Mouse (Mus musculus) midbrain, embryonic 15.5 days (tissue): Measurements from ENCODE around the gene Slc25a36. TPM values are rescaled to one million over a fixed set of nuclear protein-coding genes. Genes with fewer than 3 reads are reported as not detected.

ENCODE experiments used
- ATAC-seq: fragments of 200-750 bp; cut with Nextera tagmentation; replicated peaks from 2 replicates; pipeline ENCODE4 v1.8.0; 2017; ENCODE audit warnings: moderate TSS enrichment
- H3K27ac ChIP-seq: fragments of 300-500 bp; sonication (generic); 2 replicates; pipeline ENCODE4 v1.5.1; 2015; ENCODE audit warnings: mild to moderate bottlenecking, inconsistent platforms
- H3K27me3 ChIP-seq: fragments of 300-500 bp; sonication (generic); replicated peaks from 2 replicates; pipeline ENCODE4 v1.6.1; 2015; ENCODE audit warnings: inconsistent platforms
- H3K36me3 ChIP-seq: fragments of 300-500 bp; sonication (generic); replicated peaks from 2 replicates; pipeline ENCODE4 v1.6.1; 2015; ENCODE audit warnings: inconsistent platforms
- H3K4me1 ChIP-seq: fragments of 300-500 bp; sonication (generic); 2 replicates; pipeline ENCODE4 v1.6.1; 2015; ENCODE audit warnings: inconsistent platforms
- H3K4me2 ChIP-seq: fragments of 300-500 bp; sonication (generic); 2 replicates; pipeline ENCODE4 v1.6.1; 2015; ENCODE audit warnings: inconsistent platforms, mild to moderate bottlenecking, moderate library complexity
- H3K4me3 ChIP-seq: fragments of 300-500 bp; sonication (generic); 2 replicates; pipeline ENCODE4 v1.5.1; 2015; ENCODE audit warnings: mild to moderate bottlenecking, inconsistent platforms
- H3K9ac ChIP-seq: fragments of 300-500 bp; sonication (generic); 2 replicates; pipeline ENCODE4 v1.6.1; 2015; ENCODE audit warnings: mild to moderate bottlenecking, inconsistent platforms
- H3K9me3 ChIP-seq: fragments of 300-500 bp; sonication (generic); 2 replicates; pipeline ENCODE4 v1.6.1; 2016; ENCODE audit warnings: inconsistent platforms
- WGBS: fragments of 180-500 bp; shearing (Covaris S2); methylation state at CpG from one replicate; pipeline ENCODE4 v1.1.7; 2015; ENCODE audit warnings: mixed read lengths; 5-methylcytosine and 5-hydroxymethylcytosine counted together
- polyA plus RNA-seq: library from polyadenylated mRNA; unstranded; fragments of >200 nt; fragmentation: Nextera tagmentation; extraction: Ambion mirVana; gene quantifications from 2 replicates; pipeline ENCODE4 v1.2.1, GENCODE M21; 2015

The Slc25a36 gene
- polyA plus RNA-seq, 1 experiment from 2014 or later = 76.7 TPM

DNA sequence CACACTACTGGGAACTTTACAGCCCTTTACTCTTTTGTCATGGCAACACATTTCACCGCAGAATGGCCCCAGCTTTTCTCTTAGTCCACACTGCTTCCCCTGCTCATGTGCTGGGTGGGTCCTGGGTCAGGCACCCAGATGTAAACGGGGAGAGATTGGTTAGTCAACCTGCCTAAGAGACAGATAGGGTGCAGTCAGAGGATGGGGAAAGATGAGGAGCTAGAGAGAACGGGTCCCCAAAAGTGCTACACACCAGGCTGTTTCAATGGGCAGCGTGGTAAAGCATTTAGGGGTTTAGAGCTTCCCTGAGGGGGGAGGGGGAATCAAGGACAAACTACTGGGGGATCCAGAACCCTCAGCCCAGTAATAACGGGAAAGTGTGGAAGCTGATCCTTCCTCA is 45.7 kb downstream of the Slc25a36 start:
- Histone ChIP-seq H3K4me3 (no peak overlapping the region), H3K9me3 (no peaks in the 10 kb centered on the region), H3K36me3 (no peaks in the 10 kb centered on the region), H3K27me3 (no peaks in the 10 kb centered on the region), H3K27ac (no peak overlapping the region), H3K4me2 (no peak overlapping the region), H3K9ac (no peak overlapping the region), H3K4me1 (0 out of 2 replicates have a peak, but pooled peaks cover 3% of the 10 kb centered on the region)
- no peak for ATAC-seq
- 66% methylated on average over 5 of the region's 5 CpGs for WGBS

GRCm38 (mm10) chr9:97064161-97064560 is 46.8 kb downstream of the Slc25a36 start:
- Histone ChIP-seq H3K4me1 (0 out of 2 replicates have a peak, but pooled peaks cover 3% of the 10 kb centered on the region), H3K36me3 (no peaks in the 10 kb centered on the region), H3K27ac (no peak overlapping the region), H3K9ac (no peak overlapping the region), H3K4me2 (no peak overlapping the region), H3K27me3 (no peaks in the 10 kb centered on the region), H3K9me3 (no peaks in the 10 kb centered on the region), H3K4me3 (no peak overlapping the region)
- no peak for ATAC-seq
- 89% methylated on average over 1 of the region's 1 CpGs for WGBS

DNA sequence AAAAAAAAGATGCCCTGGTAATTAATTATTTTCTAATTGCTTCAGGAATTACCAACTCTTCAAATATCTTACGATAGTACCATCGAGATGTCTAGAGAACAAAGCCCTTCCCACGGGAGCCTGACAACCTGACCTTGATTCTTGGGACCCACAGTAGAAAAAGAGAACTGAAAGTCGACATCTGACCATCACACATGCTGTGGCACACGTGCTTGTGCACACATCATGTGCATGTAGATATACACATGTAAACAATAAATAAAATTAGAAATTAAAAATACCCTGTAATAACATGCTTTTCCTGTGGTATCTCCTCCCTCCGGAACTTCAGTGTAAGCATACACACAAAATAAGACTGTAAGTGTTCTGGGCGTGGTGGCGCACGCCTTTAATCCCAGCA is 49.3 kb downstream of the Slc25a36 start:
- H3K27ac ChIP-seq = no peak overlapping the region
- no peak overlapping the region for H3K4me3 ChIP-seq
- H3K36me3 ChIP-seq = no peaks in the 10 kb centered on the region
- peaks cover 1% of the 10 kb centered on the region; the same call in 1 of the 2 replicates for H3K4me1 ChIP-seq
- ATAC-seq = no peak
- no peaks in the 10 kb centered on the region for H3K9me3 ChIP-seq
- no peak overlapping the region for H3K4me2 ChIP-seq
- no peak overlapping the region for H3K9ac ChIP-seq
- no peaks in the 10 kb centered on the region for H3K27me3 ChIP-seq
- 92% methylated on average over 9 of the region's 9 CpGs for WGBS

DNA sequence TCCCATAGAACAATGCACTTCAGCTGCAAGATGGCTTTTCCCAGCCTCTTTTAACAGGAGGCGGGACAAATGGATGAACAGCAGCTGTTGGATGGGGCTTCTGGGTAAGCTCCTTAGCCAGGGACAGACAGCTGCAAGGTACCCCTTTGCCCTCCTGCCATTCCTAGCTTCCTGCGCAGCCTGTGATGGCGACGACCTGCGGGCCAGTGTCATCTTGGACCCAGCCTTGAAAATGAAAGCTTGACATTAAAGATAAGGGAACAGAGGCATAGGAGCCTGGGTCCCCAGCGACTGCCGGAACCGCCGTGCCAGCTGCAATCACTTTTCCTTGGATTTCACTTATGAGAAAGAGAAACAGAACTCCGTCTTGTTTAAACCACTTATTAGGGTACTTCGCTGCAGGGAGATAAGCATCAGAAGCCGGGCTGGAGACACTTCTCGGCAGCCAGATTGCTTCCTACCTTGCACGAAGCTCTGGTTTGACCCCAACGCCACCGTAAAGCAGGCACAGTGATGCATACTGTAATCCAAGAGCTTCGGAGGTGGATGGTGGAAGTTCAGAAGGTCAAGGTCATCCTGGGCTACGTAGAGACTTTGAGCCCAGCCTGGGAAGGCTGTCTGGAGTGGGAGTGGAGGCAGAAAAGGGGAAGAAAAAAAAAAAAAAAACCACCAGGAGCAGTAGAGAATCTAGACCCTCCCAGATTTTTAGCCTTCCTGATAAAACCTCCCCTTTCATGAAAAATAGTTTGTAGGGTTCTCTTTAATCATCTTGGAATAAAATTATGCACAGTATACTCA is 54.2 kb downstream of the Slc25a36 start:
- Histone ChIP-seq H3K27ac (no peak overlapping the region), H3K4me2 (peak overlapping the region; percentile 13; the same call in 1 of the 2 replicates)
- WGBS = 62% methylated on average over 18 of the region's 18 CpGs

DNA sequence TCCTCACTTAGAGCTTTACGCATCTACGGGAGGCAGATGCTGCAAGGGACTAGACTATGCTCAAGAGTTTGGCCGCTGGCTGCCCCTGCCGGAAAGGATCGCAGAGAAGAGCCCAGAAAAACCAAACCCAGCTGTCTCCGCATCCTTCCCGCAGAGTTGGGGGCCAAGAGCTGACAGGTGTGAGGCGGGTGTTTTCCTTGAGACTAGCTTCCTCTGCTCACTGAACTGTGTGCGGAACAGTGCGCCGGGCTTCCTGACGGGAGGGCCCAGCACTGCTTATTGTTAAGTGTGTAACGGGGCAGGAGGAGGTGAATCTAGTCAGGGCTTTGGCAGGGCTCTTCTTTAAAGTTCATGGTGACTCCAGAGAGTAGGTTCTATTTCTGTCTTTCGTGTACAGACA is 55.1 kb downstream of the Slc25a36 start:
- H3K36me3 ChIP-seq = no peaks in the 10 kb centered on the region
- no peak overlapping the region for H3K4me2 ChIP-seq
- H3K9ac ChIP-seq = no peak overlapping the region
- peaks cover 14% of the 10 kb centered on the region; the same call in 1 of the 2 replicates for H3K4me1 ChIP-seq
- no peaks in the 10 kb centered on the region for H3K27me3 ChIP-seq
- WGBS = 42% methylated on average over 14 of the region's 14 CpGs
- ATAC-seq = no peak
- no peaks in the 10 kb centered on the region for H3K9me3 ChIP-seq
- H3K27ac ChIP-seq = no peak overlapping the region
- H3K4me3 ChIP-seq = no peak overlapping the region

More for the DNA sequence above, 54.2 kb downstream of the Slc25a36 start:
- H3K4me3 ChIP-seq = no peak overlapping the region
- peaks cover 10% of the 10 kb centered on the region; the same call in 1 of the 2 replicates for H3K4me1 ChIP-seq
- no peaks in the 10 kb centered on the region for H3K27me3 ChIP-seq
- ATAC-seq = no peak
- no peaks in the 10 kb centered on the region for H3K36me3 ChIP-seq
- H3K9ac ChIP-seq = no peak overlapping the region
- H3K9me3 ChIP-seq = no peaks in the 10 kb centered on the region

DNA sequence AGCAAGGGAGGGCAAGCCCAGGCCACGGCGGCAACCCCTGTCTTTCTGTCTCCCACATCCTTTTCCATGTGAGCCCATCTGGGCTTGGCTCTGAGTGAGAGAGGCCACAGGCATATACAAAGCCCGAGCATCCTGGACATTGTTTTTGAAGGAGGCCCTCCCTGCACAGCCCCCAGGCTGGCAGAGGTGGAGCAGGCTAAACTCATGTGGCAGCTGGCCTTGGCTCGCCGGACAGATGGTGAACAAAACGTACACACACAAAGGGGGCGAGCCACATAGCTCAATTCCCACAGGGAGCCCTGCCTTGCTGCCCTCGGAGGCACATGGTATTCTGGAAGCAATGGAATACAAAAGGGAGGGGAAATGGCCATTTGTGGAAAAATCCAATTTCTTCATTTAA is 59.8 kb downstream of the Slc25a36 start:
- WGBS = 14% methylated on average over 8 of the region's 8 CpGs
- H3K4me2 ChIP-seq = no peak overlapping the region
- no peak overlapping the region for H3K27ac ChIP-seq
- H3K9ac ChIP-seq = no peak overlapping the region
- peaks cover 10% of the 10 kb centered on the region; the same call in 1 of the 2 replicates for H3K4me1 ChIP-seq
- H3K27me3 ChIP-seq = no peaks in the 10 kb centered on the region
- H3K36me3 ChIP-seq = no peaks in the 10 kb centered on the region
- no peaks in the 10 kb centered on the region for H3K9me3 ChIP-seq
- no peak overlapping the region for H3K4me3 ChIP-seq
- ATAC-seq = peak; percentile 75

GRCm38 (mm10) chr9:97046240-97046639 is 64.7 kb downstream of the Slc25a36 start:
- H3K9ac ChIP-seq = no peak overlapping the region
- WGBS = 82% methylated on average over 4 of the region's 4 CpGs
- H3K9me3 ChIP-seq = no peaks in the 10 kb centered on the region
- no peaks in the 10 kb centered on the region for H3K36me3 ChIP-seq
- no peak overlapping the region for H3K4me2 ChIP-seq
- H3K27me3 ChIP-seq = no peaks in the 10 kb centered on the region
- no peak overlapping the region for H3K4me3 ChIP-seq
- no peak overlapping the region for H3K27ac ChIP-seq
- peaks cover 7% of the 10 kb centered on the region; the same call in 1 of the 2 replicates for H3K4me1 ChIP-seq
- ATAC-seq = no peak

DNA sequence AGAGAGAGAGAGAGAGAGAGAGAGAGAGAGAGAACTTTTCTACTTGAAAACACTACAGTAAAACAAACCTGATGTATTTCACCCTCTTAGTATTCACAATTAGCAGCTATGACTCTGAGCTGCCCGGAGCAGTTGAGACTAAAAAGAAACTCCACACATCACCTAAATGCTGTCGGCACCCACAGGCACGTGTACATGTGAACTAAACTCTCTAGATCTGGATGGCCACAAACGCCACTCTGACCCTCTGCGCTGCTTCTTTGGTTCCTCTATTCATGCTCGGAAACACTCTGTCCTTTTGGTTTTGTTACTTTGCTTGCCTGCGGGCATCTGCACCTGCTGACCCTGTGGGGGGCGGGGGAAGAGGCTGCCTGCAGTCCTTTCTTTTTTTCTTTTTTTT is 69.3 kb downstream of the Slc25a36 start:
- 65% methylated on average over 8 of the region's 8 CpGs for WGBS
- Histone ChIP-seq H3K27ac (no peak overlapping the region), H3K4me2 (no peak overlapping the region), H3K9me3 (no peaks in the 10 kb centered on the region), H3K27me3 (no peaks in the 10 kb centered on the region), H3K9ac (no peak overlapping the region), H3K36me3 (no peaks in the 10 kb centered on the region), H3K4me3 (no peak overlapping the region), H3K4me1 (no peaks in the 10 kb centered on the region)
- ATAC-seq = no peak

DNA sequence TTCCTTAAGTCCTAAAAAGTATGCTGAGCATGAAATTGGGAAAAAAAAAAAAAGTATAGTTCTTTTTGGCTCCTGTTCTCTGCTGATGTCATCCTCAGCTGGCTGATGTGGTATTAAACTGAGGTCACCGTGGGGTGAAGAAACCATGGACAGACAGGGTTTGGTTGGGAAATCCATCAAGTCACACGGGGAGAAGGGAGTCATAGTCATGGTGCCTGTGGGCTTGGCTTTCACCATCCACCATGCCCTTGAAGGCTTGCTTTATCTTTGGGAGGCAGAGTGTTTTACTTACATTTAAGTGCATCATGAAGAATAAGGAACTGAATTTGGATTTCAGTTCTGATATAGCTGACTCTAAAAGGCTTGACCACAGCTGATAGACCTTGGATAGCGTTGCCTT is 72.9 kb downstream of the Slc25a36 start:
- Histone ChIP-seq H3K27ac (no peak overlapping the region), H3K36me3 (no peaks in the 10 kb centered on the region), H3K9ac (no peak overlapping the region), H3K4me1 (no peaks in the 10 kb centered on the region), H3K27me3 (no peaks in the 10 kb centered on the region), H3K9me3 (no peaks in the 10 kb centered on the region), H3K4me2 (no peak overlapping the region), H3K4me3 (no peak overlapping the region)
- 93% methylated on average over 3 of the region's 3 CpGs for WGBS
- no peak for ATAC-seq

DNA sequence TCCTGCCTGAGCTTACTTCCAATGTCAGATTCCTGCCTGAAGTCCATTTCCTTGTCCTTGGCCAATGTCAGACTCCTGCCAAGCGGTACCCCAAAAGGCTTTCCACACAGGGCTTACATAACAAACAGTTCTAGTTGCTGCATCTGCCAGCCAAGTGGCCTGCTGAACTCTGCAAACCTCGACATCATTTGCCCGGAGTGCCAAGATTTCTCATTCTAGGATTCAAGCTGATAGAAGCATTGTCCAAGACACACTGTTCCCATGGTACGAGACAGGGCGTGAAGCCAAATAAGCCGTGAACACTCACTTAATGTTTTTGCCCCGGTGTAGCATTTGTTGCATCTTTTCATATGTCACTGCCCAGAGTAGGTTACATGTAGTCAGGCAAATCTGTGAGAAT is 74.3 kb downstream of the Slc25a36 start:
- no peak for ATAC-seq
- H3K4me1 ChIP-seq = no peaks in the 10 kb centered on the region

DNA sequence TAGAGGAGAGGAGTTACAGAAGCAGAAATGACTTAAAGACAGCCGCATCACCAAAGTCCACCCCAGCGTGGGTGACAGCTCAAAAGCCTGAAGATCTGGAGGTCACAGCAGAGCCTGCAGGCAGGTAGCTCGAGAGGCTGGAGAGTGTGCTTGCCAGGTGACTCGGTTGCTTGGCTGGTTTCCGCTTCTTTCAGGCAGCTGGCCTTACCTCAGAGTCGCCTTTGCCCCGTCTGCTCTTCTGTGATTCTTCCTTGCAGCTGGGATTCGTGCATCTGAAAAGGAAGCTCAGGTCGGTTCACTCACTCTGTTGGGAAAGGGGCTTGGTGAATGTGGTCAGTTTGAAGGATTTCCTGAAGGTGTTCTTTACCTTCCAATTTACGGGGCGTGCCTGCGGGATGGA is 83.6 kb downstream of the Slc25a36 start:
- Histone ChIP-seq H3K36me3 (no peaks in the 10 kb centered on the region), H3K27ac (no peak overlapping the region), H3K9ac (no peak overlapping the region), H3K27me3 (no peaks in the 10 kb centered on the region), H3K4me3 (no peak overlapping the region), H3K4me1 (no peaks in the 10 kb centered on the region), H3K4me2 (no peak overlapping the region), H3K9me3 (no peaks in the 10 kb centered on the region)
- no peak for ATAC-seq
- WGBS = 83% methylated on average over 12 of the region's 12 CpGs

More for the DNA sequence above, 74.3 kb downstream of the Slc25a36 start:
- no peak overlapping the region for H3K9ac ChIP-seq
- no peak overlapping the region for H3K27ac ChIP-seq
- WGBS = 80% methylated on average over 7 of the region's 7 CpGs
- H3K27me3 ChIP-seq = no peaks in the 10 kb centered on the region
- H3K9me3 ChIP-seq = no peaks in the 10 kb centered on the region
- H3K4me2 ChIP-seq = no peak overlapping the region
- H3K4me3 ChIP-seq = no peak overlapping the region
- H3K36me3 ChIP-seq = no peaks in the 10 kb centered on the region

DNA sequence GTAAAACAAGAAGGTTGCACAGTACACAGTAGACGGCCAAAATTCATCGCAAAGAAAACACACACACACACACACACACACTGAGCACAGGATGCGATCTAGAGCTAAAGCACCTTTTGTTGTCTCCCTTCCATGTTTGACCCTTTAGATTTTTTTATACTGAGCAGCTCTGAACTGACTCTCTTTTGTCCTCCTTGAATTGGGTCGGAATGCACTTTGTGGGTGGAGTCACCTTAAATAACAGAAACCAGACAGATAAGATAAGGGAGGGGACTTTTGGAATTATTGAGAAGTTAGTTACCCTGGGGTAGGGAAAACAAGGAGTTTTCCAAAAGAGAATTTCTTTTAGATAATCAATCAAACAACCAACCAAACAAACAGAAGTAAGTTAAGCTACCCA is 85.0 kb downstream of the Slc25a36 start:
- Histone ChIP-seq H3K9me3 (no peaks in the 10 kb centered on the region), H3K9ac (no peak overlapping the region), H3K36me3 (no peaks in the 10 kb centered on the region), H3K27me3 (no peaks in the 10 kb centered on the region), H3K4me3 (no peak overlapping the region), H3K4me1 (no peaks in the 10 kb centered on the region), H3K27ac (no peak overlapping the region), H3K4me2 (no peak overlapping the region)
- no peak for ATAC-seq
- WGBS = 85% methylated on average over 4 of the region's 4 CpGs
